ENCODE assay signal across 10 mouse cellular contexts in the genomic region with DNA sequence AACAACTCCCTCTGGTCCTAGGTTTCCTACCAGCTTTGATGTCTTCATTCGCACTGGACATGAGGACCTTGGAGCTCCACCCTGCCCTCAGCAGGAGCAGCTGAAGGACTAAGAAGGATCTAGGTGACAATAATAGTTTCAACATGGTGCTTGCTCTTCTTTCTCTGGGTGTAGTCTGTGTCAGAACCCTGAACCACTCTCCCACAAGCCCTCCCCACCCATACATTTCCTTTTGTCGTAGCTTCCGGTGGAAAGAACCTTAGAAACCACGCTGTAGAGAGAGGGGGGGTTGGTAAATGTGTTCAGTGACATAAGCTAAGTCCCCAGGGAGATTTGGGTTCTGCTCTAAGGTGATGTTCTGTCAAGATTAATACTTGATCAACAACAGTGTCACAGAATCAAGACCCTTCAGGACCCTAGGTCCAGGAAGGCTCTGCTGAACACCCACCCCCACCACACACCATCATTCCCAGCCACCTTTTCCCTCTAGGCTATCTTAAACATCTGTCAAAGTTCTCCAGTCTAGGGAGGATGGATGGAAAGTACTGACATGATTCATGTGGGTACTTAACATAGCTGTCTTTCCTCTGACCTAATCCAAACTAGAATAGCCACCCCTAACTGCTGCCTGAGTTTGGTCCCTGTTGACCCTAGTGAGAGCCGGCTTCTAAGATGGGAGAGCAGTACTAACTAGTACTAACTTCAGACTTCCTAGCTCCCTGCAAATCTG. TPM values are rescaled to one million over a fixed set of nuclear protein-coding genes. Genes with fewer than 3 reads are reported as not detected.
DNase-seq lines count a peak whose midpoint lies in the region; ATAC-seq lines count a peak whose summit lies in the region.
"Had no signal": no experiment of that assay in that cellular context is flagged by ENCODE, and none has a peak within 500 bp of the region (broad histone marks: within the 10 kb centered on the region; RNA-seq: fewer than 3 reads in every experiment).

Il2rg (minus strand) TSS at position 231 of the 730 bp plus-strand sequence.

- H3K4me2 ChIP-seq in heart, embryonic 13.5 days: peak within 1 kb of the TSS; percentile 35
- H3K4me2 ChIP-seq in lung, embryonic 16.5 days (ENCODE audit: low read depth, low read length): no peak within 1 kb of the TSS
- no peak within 1 kb of the TSS for H3K4me2 ChIP-seq in midbrain, embryonic 14.5 days (ENCODE audit: low read length)

- H3K9me3 ChIP-seq in heart, embryonic 13.5 days: no peaks in the 10 kb centered on the region
- no peaks in the 10 kb centered on the region for H3K9me3 ChIP-seq in lung, embryonic 16.5 days (ENCODE audit: control insufficient read depth, low read length)
- no peaks in the 10 kb centered on the region for H3K9me3 ChIP-seq in midbrain, embryonic 14.5 days (ENCODE audit: control insufficient read depth, low read length)

- 41% methylated on average over 5 of the region's 5 CpGs for WGBS in heart, embryonic 13.5 days
- 38% methylated on average over 5 of the region's 5 CpGs for WGBS in lung, embryonic 16.5 days
- WGBS in midbrain, embryonic 14.5 days: 76% methylated on average over 5 of the region's 5 CpGs

- DNase-seq in A20 (ENCODE audit: low read depth, low spot score): peak; percentile 14
- peak; percentile 91 for DNase-seq in CD4-positive helper T cell, adult 2 months (ENCODE audit: low read depth, low spot score)
- no peak for DNase-seq in left cerebral cortex, postnatal 10 days (ENCODE audit: extremely low spot score in 1 of 2, low spot score in 2 of 2)
- DNase-seq in c-Kit-positive CD71-positive TER-119-positive erythroid progenitor cells, embryonic 14.5 days (ENCODE audit: low spot score): no peak
- DNase-seq in left cerebral cortex, postnatal 25 days (ENCODE audit: low spot score in 2 of 2): no peak
- DNase-seq in midbrain, embryonic 14.5 days: no peak
- DNase-seq: cerebellum, adult 9-11 months; kidney, adult 18-20 months had no signal

- no peaks in the 10 kb centered on the region for H3K36me3 ChIP-seq in heart, embryonic 13.5 days
- no peaks in the 10 kb centered on the region for H3K36me3 ChIP-seq in lung, embryonic 16.5 days (ENCODE audit: control insufficient read depth, insufficient read depth, low read length)
- no peaks in the 10 kb centered on the region for H3K36me3 ChIP-seq in midbrain, embryonic 14.5 days (ENCODE audit: control insufficient read depth, insufficient read depth, low read length)

- H3K27ac ChIP-seq in heart, embryonic 13.5 days (replicated peaks): no peak within 1 kb of the TSS
- H3K27ac ChIP-seq in lung, embryonic 16.5 days (ENCODE audit: low read length): no peak within 1 kb of the TSS
- H3K27ac ChIP-seq in midbrain, embryonic 14.5 days (replicated peaks; ENCODE audit: low read depth, low read length): no peak within 1 kb of the TSS

- peaks cover 9% of the 10 kb centered on the region for H3K4me1 ChIP-seq in heart, embryonic 13.5 days
- 0 out of 2 replicates have a peak, but pooled peaks cover 5% of the 10 kb centered on the region for H3K4me1 ChIP-seq in lung, embryonic 16.5 days (replicated peaks; ENCODE audit: control insufficient read depth, insufficient read depth, low read length)
- no peaks in the 10 kb centered on the region for H3K4me1 ChIP-seq in midbrain, embryonic 14.5 days (ENCODE audit: control insufficient read depth, insufficient read depth, low read length)

- peaks cover 9% of the 10 kb centered on the region for H3K27me3 ChIP-seq in heart, embryonic 13.5 days (replicated peaks)
- H3K27me3 ChIP-seq in lung, embryonic 16.5 days (ENCODE audit: control insufficient read depth, insufficient read depth, low read depth, low read length): no peaks in the 10 kb centered on the region
- no peaks in the 10 kb centered on the region for H3K27me3 ChIP-seq in midbrain, embryonic 14.5 days (ENCODE audit: control insufficient read depth, insufficient read depth, low read length)

- intact Hi-C loops in left cerebral cortex, postnatal 10 days (cut with DNase I): no loop called here
- intact Hi-C loops in left cerebral cortex, postnatal 25 days (cut with DNase I): no loop called here

- peak within 1 kb of the TSS; percentile 14 for H3K4me3 ChIP-seq in heart, embryonic 13.5 days
- peak within 1 kb of the TSS; percentile 18; the same call in 1 of the 2 replicates for H3K4me3 ChIP-seq in lung, embryonic 16.5 days (ENCODE audit: low read length)
- no peak within 1 kb of the TSS for H3K4me3 ChIP-seq in midbrain, embryonic 14.5 days (replicated peaks; ENCODE audit: low read depth, low read length)

- no peak within 1 kb of the TSS for H3K9ac ChIP-seq in heart, embryonic 13.5 days
- H3K9ac ChIP-seq in lung, embryonic 16.5 days (ENCODE audit: low read length): 0 out of 2 replicates have a peak within 1 kb of the TSS, but pooled peaks have one; percentile 20
- H3K9ac ChIP-seq in midbrain, embryonic 14.5 days (replicated peaks; ENCODE audit: low read length): no peak within 1 kb of the TSS

- no peak for ATAC-seq in heart, embryonic 13.5 days (ENCODE audit: extremely low read depth, insufficient number of reproducible peaks, low FRiP score, low TSS enrichment)
- ATAC-seq in lung, embryonic 16.5 days (ENCODE audit: low read depth): no peak
- ATAC-seq in midbrain, embryonic 14.5 days (ENCODE audit: low FRiP score, low TSS enrichment): no peak

RNA-seq across cellular contexts. Expression of gene Il2rg, which starts in this region (rescaled TPM):
- polyA plus RNA-seq in heart, embryonic 13.5 days (2015; fragmentation: Nextera tagmentation; extraction: Ambion mirVana): 14.9 and 15.8 TPM in 2 replicates
- 26.5 and 27.9 TPM in 2 replicates for polyA plus RNA-seq in lung, embryonic 16.5 days (2015; fragmentation: Nextera tagmentation; extraction: Ambion mirVana)
- 1 to 10 TPM; 2.5 to 3.7 TPM for total RNA-seq in left cerebral cortex, postnatal 10 days (2021)
- total RNA-seq in left cerebral cortex, postnatal 25 days (2021): 1 to 10 TPM; 1.5 to 1.6 TPM
- polyA plus RNA-seq in midbrain, embryonic 14.5 days (2014; fragmentation: Nextera tagmentation; extraction: Ambion mirVana): 4.2 and 7.9 TPM in 2 replicates

Comparison
In these comparisons a context has a peak if more than half of its experiments do, and no peak if none do; other contexts are left out.
1. DNase-seq: peak in A20 (single experiment) and CD4-positive helper T cell, adult 2 months (single experiment); none in left cerebral cortex, postnatal 10 days (0 of 2), c-Kit-positive CD71-positive TER-119-positive erythroid progenitor cells, embryonic 14.5 days (single experiment), left cerebral cortex, postnatal 25 days (0 of 2) and midbrain, embryonic 14.5 days (single experiment).